Mouse (Mus musculus) heart, adult 8-10 months (tissue): Measurements from ENCODE around the gene Erich2. TPM values are rescaled to one million over a fixed set of nuclear protein-coding genes. Genes with fewer than 3 reads are reported as not detected.
"Not testable (repeated sequence)": the region's sequence is repeated elsewhere in the genome, so short reads cannot be mapped to it uniquely, and the experiment has no call there.

Source experiments
- DNase-seq: peaks from one replicate; pipeline ENCODE4 v3.0.0; 2022; ENCODE audit warnings: low spot score
- total RNA-seq, 4 experiments: library from RNA; stranded (reverse); gene quantifications; 2 replicates each; pipeline ENCODE4 v1.2.4; 2022

Gene Erich2
- total RNA-seq: under 1 TPM in 1 of 4 experiments, not detected in 3; 0.22 TPM

- no peak for DNase-seq
These were observed at the start of gene Erich2 for GRCm38 (mm10) chr2:70508496-70508895. Erich2 (plus strand) TSS chr2:70508819.

DNA sequence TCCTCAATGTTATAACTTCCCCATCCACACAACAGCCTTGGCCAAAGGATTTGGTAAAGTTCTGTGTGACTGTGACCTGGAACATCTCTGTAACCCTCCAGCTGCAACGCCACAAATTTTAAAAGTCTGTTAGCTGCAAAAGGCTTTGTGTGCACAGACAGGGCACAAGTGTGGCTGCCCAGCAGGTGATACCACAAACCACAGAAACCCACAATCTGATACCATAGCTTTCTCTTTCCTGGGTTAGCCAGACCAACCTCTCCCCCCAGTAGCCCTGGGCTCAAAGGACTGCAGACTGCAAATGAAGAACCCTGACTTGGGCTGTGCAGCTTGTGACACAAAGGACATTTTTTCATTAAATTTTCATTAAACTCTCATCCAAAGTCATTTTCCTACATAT is 45.0 kb upstream of the Erich2 start:
- no peak for DNase-seq

GRCm38 (mm10) chr2:70471136-70471535 is 37.5 kb upstream of the Erich2 start:
- DNase-seq: no peak

GRCm38 (mm10) chr2:70471861-70472620 is 36.6 kb upstream of the Erich2 start:
- no peak for DNase-seq

DNA sequence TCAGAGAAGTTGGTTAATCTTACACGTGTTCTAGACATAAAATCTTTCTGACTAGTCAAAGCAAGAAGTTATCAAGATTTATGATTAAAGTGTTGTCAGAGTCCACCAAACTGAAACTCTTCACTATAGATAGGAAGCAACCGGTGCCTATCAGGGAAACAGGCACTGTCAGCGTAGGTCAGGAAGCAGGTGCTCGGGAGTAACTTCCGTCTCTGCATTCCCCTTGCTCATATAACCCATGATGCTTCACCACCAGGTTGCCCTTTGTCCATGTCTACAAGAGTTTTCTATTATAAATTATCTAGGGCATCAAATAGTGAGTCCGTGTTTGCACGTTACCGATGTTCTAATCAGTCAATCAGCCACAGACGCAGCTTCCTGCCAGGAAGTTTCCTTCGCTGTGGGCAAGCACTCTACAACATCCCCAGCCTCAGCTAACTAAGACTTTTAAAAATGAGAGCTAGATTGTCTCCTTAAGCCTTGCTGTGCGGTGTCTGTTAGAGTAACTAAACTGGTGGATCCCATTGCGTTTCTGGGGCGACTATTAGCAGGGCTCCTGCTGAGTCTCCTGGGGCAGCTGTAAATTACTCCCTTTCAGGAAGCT is 10.8 kb upstream of the Erich2 start:
- no peak for DNase-seq

GRCm38 (mm10) chr2:70503436-70503835 is 5.2 kb upstream of the Erich2 start:
- DNase-seq: no peak

- no peak for DNase-seq
These were observed 3.4 kb upstream of the Erich2 start for GRCm38 (mm10) chr2:70505229-70505628.

GRCm38 (mm10) chr2:70505896-70506295 is 2.7 kb upstream of the Erich2 start:
- DNase-seq: no peak

- no peak for DNase-seq
These were observed 2.2 kb upstream of the Erich2 start for GRCm38 (mm10) chr2:70506372-70506771.

- peak; percentile 22 for DNase-seq
These were observed 508 bp downstream of the Erich2 start for GRCm38 (mm10) chr2:70509021-70509632.

DNA sequence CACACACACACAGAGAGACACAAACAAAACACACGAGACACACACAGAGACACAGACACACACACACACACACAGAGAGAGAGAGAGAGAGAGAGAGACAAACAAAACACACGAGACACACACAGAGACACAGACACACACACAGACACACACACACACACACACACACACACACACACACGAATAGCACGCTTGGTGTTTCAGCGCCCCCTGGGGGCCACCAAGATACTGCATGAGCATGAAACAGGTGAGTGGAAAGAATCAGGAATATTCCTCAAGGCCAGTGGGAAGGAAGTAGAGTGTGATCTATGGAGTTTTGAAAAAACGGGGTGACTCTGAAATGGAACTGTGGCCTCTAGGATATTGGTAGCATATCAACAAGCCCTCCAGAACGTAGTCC is 29.7 kb downstream of the Erich2 start:
- DNase-seq: not testable (repeated sequence)

DNA sequence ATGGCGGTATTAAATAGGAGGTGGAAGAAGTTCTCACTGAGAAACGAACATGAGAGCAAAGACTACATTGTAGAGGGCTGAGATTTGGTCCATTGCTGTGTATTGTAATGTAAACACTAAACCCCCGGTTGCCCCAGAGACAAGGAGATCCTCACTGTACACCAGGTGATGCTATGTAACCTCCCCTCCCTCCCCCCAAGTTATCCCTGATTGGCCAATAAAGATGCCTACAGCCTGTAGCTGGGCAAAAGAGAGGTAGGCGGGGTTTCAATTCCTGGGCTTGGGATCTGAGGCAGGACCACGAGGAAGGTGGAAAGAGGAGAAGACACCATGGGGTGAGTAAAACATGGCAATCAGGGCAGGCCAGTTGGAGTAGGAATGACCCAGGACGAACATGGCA is 42.1 kb downstream of the Erich2 start:
- no peak for DNase-seq

DNA sequence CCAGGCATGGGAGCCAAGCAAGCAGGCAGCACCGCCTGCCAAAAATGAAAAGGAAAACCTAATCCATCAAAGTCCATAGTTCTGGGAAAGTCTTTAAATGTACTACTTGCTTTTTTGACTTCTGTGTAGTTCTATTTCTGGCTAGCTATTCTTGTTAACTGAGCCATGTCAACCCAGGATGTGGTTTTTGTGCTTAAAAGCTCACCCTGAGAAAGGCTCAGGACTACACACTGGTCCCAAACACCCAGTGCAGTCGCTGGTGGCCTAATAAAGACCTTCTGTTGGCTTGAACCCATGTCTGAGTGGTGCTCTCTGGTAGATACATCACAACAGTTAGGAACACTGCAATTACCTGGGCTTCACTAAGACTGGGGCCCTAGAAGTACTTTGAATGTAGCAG is 42.8 kb downstream of the Erich2 start:
- no peak for DNase-seq

DNA sequence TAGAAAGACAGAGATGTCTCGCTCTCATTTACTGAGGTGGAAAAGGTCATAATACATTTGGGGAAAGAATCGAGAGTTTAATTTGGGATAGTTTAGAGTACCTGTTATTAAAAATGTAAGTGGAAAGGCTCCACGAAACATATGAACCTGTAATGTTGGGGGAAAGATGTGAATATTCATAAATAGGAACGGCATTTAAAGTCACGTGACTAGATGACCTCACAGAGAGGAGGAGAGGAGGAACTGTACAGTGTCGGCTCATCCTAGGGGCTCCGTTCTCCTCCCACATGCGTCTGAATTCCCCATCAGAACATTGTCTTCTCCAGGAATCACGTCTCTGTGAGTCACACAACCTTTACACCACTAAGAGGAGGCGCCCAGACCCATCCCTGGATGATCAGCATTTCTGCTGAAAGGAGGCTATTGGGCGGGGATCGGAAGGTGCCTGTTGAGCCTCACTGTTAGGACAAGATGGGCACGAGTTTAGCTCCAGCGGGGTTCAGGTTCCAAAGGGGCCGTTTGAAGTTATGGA is 43.5 kb downstream of the Erich2 start:
- DNase-seq: no peak

DNA sequence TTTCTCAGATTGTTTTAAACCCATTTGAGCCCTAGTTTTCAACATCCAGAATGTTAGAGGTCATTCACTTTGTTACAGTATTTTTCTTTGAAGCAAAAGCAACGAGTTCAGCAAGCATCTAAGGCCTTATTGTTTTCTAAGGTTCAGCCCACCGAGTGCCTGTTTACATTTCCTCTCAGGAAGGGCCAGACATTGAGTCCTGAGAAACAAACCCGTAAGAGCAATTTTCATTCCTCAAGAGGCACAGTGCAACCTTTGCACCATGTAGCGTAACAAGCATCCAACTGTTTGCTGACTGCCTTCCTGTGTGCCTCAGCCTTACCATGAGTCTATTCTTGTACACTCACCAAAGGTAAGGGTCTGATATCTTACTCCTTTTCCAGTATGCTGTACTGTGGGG is 44.2 kb downstream of the Erich2 start, which contains the start of gene Gad1:
TSS of gene Gad1 (plus strand) at position 301 of the 400 bp plus-strand sequence.
- no peak for DNase-seq

- DNase-seq: no peak
These were observed 45.2 kb downstream of the Erich2 start for GRCm38 (mm10) chr2:70553826-70554225.

- DNase-seq: peak; percentile 57
These were observed 49.7 kb downstream of the Erich2 start for GRCm38 (mm10) chr2:70558112-70558842.

DNA sequence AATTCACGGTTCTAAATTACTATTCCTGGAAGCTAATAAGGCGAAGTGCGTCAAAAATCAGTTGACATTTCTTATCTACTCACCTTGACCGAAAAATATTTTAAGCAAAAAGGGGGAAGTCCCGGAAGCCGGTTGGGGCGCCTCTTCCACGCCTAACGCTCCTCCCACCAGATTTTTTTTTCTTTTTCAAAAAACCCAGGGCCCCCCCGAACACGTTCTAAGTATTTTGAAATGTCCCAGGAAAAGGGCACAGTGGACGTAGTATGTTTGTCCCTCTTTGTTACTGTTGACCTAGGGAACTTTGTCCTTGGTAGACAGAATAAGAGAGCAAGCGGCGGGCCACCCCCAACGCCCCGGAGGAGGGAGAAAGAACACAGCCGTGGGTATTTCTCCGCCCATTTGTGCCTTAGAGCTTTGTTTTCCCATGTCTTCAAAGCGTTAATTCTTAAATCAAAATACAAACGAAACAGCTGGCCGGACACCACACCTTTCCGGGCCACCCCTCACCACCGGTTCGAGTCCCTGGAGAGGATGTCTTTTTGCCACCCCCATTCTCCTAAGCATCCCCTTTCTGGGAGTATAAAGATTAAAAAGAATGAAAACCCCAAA is 50.3 kb downstream of the Erich2 start:
- no peak for DNase-seq

- DNase-seq: peak; percentile 11
These were observed 50.9 kb downstream of the Erich2 start for GRCm38 (mm10) chr2:70559520-70559919.

- DNase-seq: peak; percentile 20
These were observed 52.6 kb downstream of the Erich2 start for GRCm38 (mm10) chr2:70561077-70561795.

DNA sequence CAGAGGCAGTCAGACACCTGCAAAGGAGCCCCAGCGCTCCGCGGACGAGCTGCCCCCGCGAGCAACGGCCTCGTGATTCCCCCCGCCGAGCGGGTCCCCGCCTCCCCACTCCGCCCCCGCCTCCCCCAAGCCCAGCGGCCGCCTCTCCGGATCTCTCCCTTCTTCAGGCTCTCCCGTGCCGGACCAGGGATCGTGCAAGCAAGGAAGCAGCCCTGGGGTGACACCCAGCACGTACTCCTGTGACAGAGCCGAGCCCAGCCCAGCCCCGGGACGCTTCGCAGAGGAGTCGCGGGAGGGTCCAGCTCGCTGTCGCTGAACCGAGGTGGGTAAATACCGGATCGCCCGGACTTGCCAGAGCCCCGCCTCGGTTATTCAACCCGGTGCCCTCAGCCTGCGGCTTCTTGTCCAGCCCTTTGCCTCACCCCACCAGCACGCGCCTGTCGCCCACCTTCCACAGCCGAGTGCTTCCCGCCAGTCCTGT is 53.4 kb downstream of the Erich2 start:
- DNase-seq: no peak
